Mouse (Mus musculus) A20 (cell line): Measurements from ENCODE around the gene Reln.

Experiments
- DNase-seq: peaks from one replicate; pipeline ENCODE4 v3.0.0-alpha.2; 2011; ENCODE audit warnings: low read depth, low spot score

Gene Reln

GRCm38 (mm10) chr5:21847438-21847837 lies 497.1 kb downstream of the Reln start:
- peak; percentile 10 for DNase-seq

DNA sequence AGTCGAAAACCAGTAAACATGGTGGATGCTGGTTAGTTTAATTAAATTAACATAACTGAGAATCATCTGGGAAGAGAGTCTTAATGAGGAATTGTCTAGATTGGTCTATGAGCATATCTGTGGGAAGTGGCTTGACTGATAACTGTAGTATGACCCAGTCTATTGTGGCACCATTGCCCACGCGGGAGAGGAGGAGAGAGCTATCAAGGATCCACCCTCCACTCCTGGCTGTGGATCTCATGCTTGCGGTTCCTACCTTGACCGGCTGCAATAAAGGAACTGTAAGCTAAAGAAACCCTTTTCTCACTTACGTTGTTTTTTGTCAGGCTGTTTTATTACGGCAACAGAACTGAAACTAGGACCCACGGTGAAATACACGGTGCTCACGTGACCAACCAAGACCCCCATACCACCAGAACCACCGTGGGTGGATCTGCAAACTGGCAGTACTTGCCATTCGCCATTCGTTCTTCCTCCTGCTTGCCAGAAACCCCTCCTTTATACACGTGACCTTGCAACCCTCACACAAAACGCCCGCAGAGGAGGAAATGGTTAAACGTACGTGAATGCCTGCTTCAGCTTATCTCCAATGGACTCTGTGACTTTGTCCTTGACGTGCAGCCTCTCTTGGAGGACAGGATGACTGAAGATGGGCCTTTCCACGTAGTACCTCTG lies 497.7 kb downstream of the Reln start:
- DNase-seq = no peak

- peak; percentile 33 for DNase-seq
Observed at GRCm38 (mm10) chr5:21844676-21845075, 499.8 kb downstream of the Reln start.
